Mouse (Mus musculus) layer of hippocampus, adult 2 months (tissue): Measurements from ENCODE around the gene Icam5. TPM values are rescaled to one million over a fixed set of nuclear protein-coding genes. Genes with fewer than 3 reads are reported as not detected.
"Not testable (repeated sequence)": the region's sequence is repeated elsewhere in the genome, so short reads cannot be mapped to it uniquely, and the experiment has no call there.

Experiments
- DNase-seq, 2 experiments: peaks; one replicate each; pipeline ENCODE4 v3.0.0; 2022; ENCODE audit warnings: low spot score in 2 of 2
- H3K27ac ChIP-seq: fragments of 200-600 bp; 2 replicates; pipeline ENCODE4 v1.8.1; 2022
- H3K4me3 ChIP-seq: fragments of 200-600 bp; 2 replicates; pipeline ENCODE4 v1.8.1; 2022; ENCODE audit warnings: mild to moderate bottlenecking
- CTCF ChIP-seq: fragments of 200-600 bp; conservative IDR thresholded peaks from 2 replicates; pipeline ENCODE4 v1.8.1; 2022; ENCODE audit warnings: antibody characterized with exemption, mild to moderate bottlenecking, moderate library complexity
- long read RNA-seq, 2 experiments: library from polyadenylated mRNA; stranded (forward); transcript quantifications; one replicate each; pipeline ENCODE4 v2.0.0; 2021; ENCODE audit warnings: borderline mapping rate in 2 of 2
- total RNA-seq, 2 experiments: library from RNA; stranded (reverse); gene quantifications; 2 replicates each; pipeline ENCODE4 v1.2.3; 2021

Icam5 gene
- total RNA-seq: 100 to 1,000 TPM; 363 to 382 TPM
- long read RNA-seq, experiment 1, transcript Icam5-201 (11 exons, 2,947 nt): major isoform, 95 of 197 reads
- long read RNA-seq, experiment 1, partial matches to known transcripts: 66 of 197 reads
- long read RNA-seq, experiment 1, other reads (novel, unspliced or antisense): 36 of 197 reads
- long read RNA-seq, experiment 2, transcript Icam5-201 (11 exons, 2,947 nt): major isoform, 156 of 271 reads
- long read RNA-seq, experiment 2, partial matches to known transcripts: 80 of 271 reads
- long read RNA-seq, experiment 2, other reads (novel, unspliced or antisense): 35 of 271 reads

DNA sequence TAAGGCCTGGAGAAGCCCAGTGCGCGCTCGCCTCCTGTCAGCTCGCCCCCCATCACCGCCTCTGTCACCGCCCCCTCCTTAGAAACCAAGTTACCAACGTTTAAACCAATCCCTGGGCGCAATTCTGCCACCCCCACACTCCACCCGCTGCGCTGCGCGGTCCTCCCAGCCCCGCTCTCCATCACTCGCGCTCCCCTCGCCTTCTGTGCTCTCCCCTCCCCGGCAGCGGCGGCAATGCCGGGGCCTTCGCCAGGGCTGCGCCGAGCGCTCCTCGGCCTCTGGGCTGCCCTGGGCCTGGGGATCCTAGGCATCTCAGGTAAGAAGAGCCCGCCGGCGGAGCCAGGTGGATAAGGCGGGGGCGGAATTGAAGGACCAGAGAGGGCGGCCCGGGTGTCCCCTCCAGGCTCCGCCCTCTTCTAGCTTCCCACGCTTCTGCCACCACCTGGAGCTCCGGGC is at the start of gene Icam5:
TSS of gene Icam5 (plus strand) at position 178 of the 456 bp plus-strand sequence.
- TF ChIP-seq CTCF: no peak
- Histone ChIP-seq H3K27ac (peak within 1 kb of the TSS; percentile 98), H3K4me3 (peak within 1 kb of the TSS; percentile 84)
- peak; percentile 88 to 92 for DNase-seq

DNA sequence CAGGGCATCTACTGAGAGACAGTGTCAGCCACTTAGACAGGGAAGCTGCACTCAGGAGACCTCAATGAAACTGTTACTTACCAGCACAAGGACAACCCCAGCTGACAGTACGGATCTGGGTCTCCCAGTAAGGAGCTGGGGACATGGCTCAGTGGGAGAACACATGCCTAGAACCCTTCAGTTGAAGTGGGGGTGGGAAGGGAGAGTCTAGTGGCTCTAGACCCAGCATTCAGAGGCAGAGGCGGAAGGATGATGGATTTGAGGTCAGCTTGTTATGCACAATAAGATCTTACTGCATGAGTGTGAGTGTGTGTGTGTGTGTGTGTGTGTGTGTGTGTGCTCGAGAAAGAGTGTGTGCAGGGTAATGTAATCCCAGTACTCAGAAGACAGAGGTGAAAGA is 49.7 kb upstream of the Icam5 start:
- H3K4me3 ChIP-seq: no peak overlapping the region
- no peak for DNase-seq
- TF ChIP-seq CTCF: no peak
- no peak overlapping the region for H3K27ac ChIP-seq

DNA sequence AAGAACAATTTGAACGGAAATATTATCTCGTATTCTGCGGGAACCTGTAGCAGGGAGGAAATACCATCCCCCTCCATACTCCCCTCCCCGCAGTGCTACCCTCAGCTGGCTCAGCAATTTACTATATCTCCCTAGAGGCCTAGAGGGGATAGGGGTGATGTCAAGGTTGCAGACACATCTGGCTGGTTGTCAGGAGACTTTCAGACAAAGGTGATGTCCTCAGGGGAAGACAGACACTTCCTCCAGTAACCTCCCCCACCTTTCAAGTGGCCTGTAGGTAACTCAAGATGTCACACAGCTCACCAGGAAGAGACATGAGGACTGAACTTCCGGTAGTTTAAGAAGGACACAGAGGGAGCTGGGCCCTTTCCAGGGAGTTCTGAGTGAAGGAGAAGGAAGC is 48.7 kb upstream of the Icam5 start:
- no peak for TF ChIP-seq CTCF
- DNase-seq: no peak
- H3K4me3 ChIP-seq: no peak overlapping the region
- H3K27ac ChIP-seq: no peak overlapping the region

DNA sequence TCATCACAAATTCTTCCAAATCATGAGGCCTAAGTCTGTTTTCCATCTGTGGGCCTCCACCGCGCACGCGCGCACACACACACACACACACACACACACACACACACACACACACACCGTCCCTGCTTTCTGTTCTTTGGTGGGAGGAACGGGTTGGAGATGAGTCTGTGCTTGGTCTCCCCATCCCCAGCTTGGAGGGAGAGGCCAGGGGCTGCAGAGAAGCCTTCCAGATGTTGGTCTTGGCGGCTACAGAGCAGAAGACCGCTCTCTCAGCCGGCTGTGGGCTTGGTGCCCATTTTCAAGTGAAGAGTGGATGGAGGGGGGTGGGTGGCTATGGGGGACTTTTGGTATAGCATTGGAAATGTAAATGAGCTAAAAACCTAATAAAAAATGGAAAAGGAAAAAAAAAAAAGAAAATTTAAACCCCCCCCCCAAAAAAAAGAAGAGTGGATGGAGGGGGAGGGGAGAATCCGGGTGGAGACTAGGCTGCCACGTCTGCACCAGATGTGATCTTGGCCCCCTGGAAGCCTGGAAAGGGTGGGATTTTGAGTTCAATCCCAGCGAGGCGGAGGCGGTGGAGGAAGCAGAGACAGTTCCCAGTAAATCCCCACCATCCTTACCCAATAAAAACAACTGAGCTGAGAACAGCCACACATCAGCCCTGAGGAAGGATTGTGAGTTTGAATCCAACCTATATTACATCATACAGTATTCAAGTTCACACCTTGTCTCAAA is 44.8 kb upstream of the Icam5 start:
- no peak for DNase-seq
- Histone ChIP-seq H3K4me3 (no peak overlapping the region), H3K27ac (no peak overlapping the region)
- TF ChIP-seq CTCF: no peak

DNA sequence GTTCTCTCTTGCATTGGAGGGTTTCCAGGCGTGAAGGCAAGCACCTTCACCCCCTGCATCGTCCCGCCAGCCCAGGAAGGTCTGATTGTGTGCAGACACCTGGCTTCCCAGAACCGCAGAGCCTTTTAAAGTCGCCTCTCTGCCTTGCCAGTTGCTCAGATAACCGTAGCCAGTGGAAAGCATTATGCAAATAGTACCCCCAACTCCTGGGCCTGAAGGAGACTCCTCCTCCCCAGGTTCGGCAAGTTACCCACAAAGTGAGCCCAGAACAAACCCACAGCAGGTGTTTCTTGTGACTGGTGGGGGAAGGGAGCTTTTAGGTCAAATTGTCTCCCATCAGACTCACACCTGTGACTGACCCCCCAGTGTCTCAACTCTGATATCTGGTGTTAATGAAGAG is 43.9 kb upstream of the Icam5 start:
- Histone ChIP-seq H3K27ac (no peak overlapping the region), H3K4me3 (no peak overlapping the region)
- no peak for TF ChIP-seq CTCF
- DNase-seq: no peak

DNA sequence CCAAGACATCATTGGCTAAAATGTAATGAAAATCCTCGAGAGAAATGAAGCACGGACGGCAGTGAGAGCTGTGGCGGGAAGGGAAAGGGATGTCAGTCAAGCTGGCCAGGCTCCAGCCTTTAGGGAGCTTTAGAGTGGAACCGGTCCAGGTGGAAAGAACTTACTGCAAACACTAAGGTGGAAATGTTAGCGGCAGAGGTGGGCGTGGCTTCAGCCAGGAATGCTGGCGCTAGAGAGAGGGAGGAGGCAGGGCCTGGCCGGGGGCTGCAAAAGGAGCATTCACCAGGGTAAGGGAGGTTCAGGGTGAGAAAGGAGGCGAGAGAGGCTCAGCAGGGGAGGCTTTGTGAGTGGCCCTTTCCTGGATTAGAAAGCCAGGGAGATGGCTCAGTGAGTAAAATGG is 41.0 kb upstream of the Icam5 start:
- TF ChIP-seq CTCF: no peak
- no peak for DNase-seq
- Histone ChIP-seq H3K4me3 (no peak overlapping the region), H3K27ac (no peak overlapping the region)

DNA sequence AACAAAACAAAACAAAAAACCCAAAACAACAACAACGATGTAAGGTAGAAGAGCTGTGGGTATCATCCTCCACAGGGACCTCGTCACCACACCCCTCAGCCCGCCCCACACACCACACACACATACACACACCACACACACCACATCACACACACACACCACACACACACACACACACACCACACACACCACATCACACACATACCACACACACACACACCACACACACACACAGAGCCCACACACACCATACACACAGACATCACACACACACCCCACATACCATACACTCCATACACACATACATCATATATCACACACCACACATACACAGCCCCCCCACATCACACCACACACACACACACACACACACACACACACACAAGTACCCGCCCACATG is 40.3 kb upstream of the Icam5 start:
- no peak for TF ChIP-seq CTCF
- Histone ChIP-seq H3K27ac (no peak overlapping the region), H3K4me3 (no peak overlapping the region)
- DNase-seq: no peak

DNA sequence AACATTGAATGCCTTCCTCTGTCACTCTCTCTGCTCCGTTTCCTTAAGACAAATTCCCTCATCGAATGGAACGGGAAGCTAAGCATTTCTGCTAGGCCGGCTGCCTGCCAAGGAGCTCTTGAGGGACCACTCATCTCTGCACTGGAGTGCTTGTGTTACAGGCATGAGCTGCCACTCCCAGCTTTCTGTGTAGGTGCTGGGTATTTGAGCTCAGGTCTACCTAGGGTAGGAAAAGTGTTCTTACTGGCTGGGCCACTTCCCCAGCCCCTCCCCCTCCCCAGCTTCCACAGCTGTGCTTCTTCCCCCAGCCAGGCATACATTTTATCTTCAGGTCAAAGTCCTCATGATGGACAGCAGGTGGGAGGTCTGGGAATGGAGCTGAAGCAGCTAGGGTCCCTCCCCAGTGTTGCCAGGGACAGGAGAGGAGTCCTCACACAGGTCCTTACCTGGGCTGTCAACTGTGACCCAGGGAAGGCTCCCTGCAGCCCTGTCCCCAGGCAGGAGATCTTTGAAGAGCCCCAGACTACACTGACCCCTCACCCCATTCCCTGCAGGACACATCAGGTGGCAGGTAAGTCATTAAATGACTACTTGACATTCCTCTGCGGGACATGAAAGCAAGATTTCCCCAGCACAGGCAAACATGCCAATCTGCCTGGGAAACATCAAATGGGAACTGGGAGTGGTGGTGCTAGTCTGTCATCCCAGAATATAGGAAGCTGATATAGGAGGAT is 38.5 kb upstream of the Icam5 start:
- no peak for TF ChIP-seq CTCF
- no peak for DNase-seq
- H3K27ac ChIP-seq: no peak overlapping the region
- no peak overlapping the region for H3K4me3 ChIP-seq

DNA sequence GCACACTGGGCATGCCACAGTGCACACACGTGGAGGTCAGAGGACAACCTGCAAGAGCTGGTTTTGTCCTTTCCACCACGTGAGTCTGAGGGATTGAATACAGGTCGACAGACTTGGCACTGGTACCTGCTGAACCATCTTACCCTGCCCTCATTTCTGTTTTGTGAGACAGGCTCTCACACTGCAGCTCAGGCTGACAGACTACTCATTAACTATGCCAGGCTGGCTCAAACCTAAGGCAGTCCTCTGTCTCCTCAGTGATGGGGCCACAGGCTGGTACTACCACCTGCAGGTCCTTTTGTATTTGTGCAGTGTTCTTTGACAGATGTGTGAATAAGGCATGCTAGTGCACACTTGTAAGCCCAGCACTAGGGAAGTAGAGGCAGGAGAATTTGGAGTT is 36.8 kb upstream of the Icam5 start:
- no peak overlapping the region for H3K4me3 ChIP-seq
- no peak for TF ChIP-seq CTCF
- DNase-seq: no peak
- no peak overlapping the region for H3K27ac ChIP-seq

DNA sequence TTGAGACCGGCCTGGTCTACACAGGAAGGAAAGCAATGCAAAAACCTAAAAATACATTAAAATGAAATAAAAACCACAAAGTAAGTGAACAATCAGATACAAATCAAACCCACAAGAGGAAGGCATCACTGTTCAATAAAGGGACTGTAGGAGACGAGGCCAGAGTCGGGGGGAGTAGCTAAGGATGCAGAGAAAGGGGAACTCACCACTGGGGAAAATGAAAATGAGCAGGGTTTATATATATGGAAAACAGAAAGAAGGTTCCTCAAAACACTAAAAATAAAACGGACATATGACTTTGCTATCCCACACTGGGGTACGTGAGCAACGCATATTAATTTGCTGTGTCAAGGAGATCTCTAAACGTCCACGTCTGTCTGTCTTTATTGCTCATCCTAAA is 34.8 kb upstream of the Icam5 start:
- Histone ChIP-seq H3K4me3 (no peak overlapping the region), H3K27ac (no peak overlapping the region)
- TF ChIP-seq CTCF: no peak
- DNase-seq: no peak

DNA sequence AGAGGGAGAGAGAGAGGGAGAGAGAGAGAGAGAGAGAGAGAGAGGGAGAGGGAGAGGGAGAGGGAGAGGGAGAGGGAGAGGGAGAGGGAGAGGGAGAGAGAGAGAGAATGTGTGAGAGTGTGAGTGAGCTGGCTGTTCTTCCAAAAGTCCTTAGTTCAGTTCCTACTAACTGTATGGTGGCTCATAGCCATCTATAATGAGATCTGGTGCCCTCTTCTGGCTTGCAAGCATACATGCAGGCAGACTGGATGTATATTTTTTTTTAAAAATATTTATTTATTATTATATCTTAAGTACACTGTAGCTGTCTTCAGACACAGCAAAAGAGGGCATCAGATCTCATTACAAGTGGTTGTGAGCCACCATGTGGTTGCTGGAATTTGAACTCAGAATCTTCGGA is 33.5 kb upstream of the Icam5 start:
- peak; percentile 75 for TF ChIP-seq CTCF
- H3K4me3 ChIP-seq, H3K27ac ChIP-seq, DNase-seq: not testable (repeated sequence)

DNA sequence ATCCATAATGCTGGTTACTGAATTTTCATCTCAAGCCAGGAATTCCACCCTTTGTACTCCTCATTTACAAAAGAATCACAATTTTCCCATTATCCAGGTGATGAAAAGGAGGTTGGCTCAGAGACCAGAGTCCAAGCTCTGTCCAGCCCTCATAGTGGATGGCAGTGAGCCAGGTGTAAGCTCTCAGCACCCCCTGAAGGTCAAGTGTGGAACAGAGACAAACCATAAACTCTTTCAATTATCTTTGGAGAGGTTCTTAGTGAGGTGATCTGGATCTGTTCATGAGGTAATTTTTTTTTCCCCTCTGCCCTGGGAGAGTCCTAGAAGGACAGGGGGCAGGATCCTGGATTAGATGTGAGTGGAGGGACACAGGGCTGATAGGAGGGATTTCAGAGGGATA is 31.1 kb upstream of the Icam5 start:
- Histone ChIP-seq H3K27ac (no peak overlapping the region), H3K4me3 (no peak overlapping the region)
- DNase-seq: no peak
- peak; percentile 59 for TF ChIP-seq CTCF

DNA sequence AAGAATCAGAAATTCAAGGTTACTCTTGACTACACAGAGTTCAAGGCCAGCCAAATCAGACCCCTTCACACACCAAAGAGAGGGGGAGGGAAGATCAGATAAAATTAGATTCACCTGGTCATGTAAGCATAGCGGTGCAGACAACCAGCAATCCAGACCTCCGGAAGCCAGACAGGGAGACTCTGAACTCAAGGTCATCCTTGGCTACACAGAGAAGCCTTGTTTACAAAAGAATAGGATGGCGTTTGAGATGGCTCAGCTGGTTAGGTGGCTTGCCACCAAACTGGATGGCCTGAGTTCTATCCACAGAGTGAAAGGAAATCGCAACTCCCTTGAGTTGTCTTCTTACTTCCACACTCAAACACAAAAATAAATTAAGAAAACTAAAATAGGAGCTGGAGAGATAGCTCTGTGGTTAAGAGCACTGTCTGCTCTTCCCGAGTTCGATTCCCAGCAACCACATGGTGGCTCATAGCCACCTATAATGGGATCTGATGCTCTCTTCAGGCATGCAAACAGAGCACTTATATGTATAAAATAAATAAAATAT is 30.1 kb upstream of the Icam5 start:
- Histone ChIP-seq H3K27ac (no peak overlapping the region; the same call in 1 of the 2 replicates), H3K4me3 (peak overlapping the region; percentile 74; the same call in 1 of the 2 replicates)
- DNase-seq: no peak
- no peak for TF ChIP-seq CTCF

DNA sequence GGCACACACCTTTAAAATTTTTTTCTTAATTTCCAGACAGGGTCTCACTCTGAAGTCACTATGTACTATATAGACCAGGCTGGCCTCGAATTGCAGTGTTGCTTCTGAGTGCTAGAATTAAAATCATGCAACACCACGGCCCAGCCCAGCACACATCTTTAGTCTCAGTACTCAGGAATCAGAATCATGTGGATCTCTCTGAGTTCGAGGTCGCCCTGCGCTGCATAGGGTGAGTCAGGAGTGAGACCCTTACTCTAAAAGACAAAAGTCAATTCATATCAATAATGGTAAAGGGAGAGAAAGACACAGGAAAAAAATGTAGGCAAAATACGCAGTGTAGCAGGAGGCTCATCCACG is 29.6 kb upstream of the Icam5 start:
- DNase-seq: no peak
- H3K27ac ChIP-seq: peak overlapping the region; percentile 94
- no peak for TF ChIP-seq CTCF
- peak overlapping the region; percentile 74 for H3K4me3 ChIP-seq
